Mouse (Mus musculus) limb, embryonic 10.5 days (tissue): ENCODE data around the gene Tmem106c. TPM values are rescaled to one million over a fixed set of nuclear protein-coding genes. Genes with fewer than 3 reads are reported as not detected.
A peak's percentile ranks its signal among the peaks of the same experiment; 100 is the strongest.

Source experiments
- DNase-seq: peaks from one replicate; pipeline ENCODE4 v3.0.0-alpha.2; 2017; ENCODE audit warnings: low spot score
- H3K27ac ChIP-seq: fragments of 300-500 bp; sonication (generic); 2 replicates; pipeline ENCODE4 v1.5.1; 2016; ENCODE audit warnings: mild to moderate bottlenecking
- H3K27me3 ChIP-seq: fragments of 300-500 bp; sonication (generic); 2 replicates; pipeline ENCODE4 v1.6.1; 2016; ENCODE audit warnings: low read depth, mild to moderate bottlenecking; ENCODE audit not compliant: poor library complexity, severe bottlenecking
- H3K36me3 ChIP-seq: fragments of 300-500 bp; sonication (generic); 2 replicates; pipeline ENCODE4 v1.6.1; 2016; ENCODE audit warnings: mild to moderate bottlenecking, moderate library complexity
- H3K4me1 ChIP-seq: fragments of 300-500 bp; sonication (generic); 2 replicates; pipeline ENCODE4 v1.6.1; 2016
- H3K4me3 ChIP-seq: fragments of 300-500 bp; sonication (generic); 2 replicates; pipeline ENCODE4 v1.5.1; 2016; ENCODE audit warnings: mild to moderate bottlenecking, moderate library complexity
- H3K9me3 ChIP-seq: fragments of 300-500 bp; sonication (generic); replicated peaks from 2 replicates; pipeline ENCODE4 v1.6.1; 2016; ENCODE audit warnings: mild to moderate bottlenecking
- WGBS: fragments of 180-500 bp; shearing (Covaris S2); methylation state at CpG from one replicate; pipeline ENCODE4 v1.1.7; 2016; 5-methylcytosine and 5-hydroxymethylcytosine counted together
- polyA plus RNA-seq: library from polyadenylated mRNA; unstranded; fragments of >200 nt; fragmentation: Nextera tagmentation; extraction: Ambion mirVana; gene quantifications from 2 replicates; pipeline ENCODE4 v1.2.1, GENCODE M21; 2016

Gene Tmem106c
- polyA plus RNA-seq, 1 experiment from 2014 or later = 34.9 TPM

GRCm38 (mm10) chr15:98005181-98005580 is 41.2 kb downstream of the Tmem106c start:
- peaks cover 81% of the 10 kb centered on the region for H3K27me3 ChIP-seq
- H3K4me3 ChIP-seq = peak overlapping the region; percentile 70
- H3K9me3 ChIP-seq = no peaks in the 10 kb centered on the region
- no peak for DNase-seq
- peak overlapping the region; percentile 88 for H3K27ac ChIP-seq
- WGBS = 7% methylated on average over 11 of the region's 11 CpGs
- peaks cover 3% of the 10 kb centered on the region; the same call in 1 of the 2 replicates for H3K36me3 ChIP-seq
- peaks cover 59% of the 10 kb centered on the region for H3K4me1 ChIP-seq

- WGBS = 70% methylated on average over 6 of the region's 6 CpGs
- H3K4me1 ChIP-seq = peaks cover 9% of the 10 kb centered on the region
- no peak overlapping the region for H3K4me3 ChIP-seq
- no peak overlapping the region for H3K27ac ChIP-seq
- H3K27me3 ChIP-seq = peaks cover 28% of the 10 kb centered on the region; the same call in 1 of the 2 replicates
- H3K9me3 ChIP-seq = no peaks in the 10 kb centered on the region
- H3K36me3 ChIP-seq = no peaks in the 10 kb centered on the region
- no peak for DNase-seq
Observed at GRCm38 (mm10) chr15:98012810-98013209, 48.8 kb downstream of the Tmem106c start.

- H3K27me3 ChIP-seq = no peaks in the 10 kb centered on the region
- H3K4me1 ChIP-seq = peaks cover 21% of the 10 kb centered on the region
- no peak for DNase-seq
- H3K27ac ChIP-seq = no peak overlapping the region
- no peaks in the 10 kb centered on the region for H3K9me3 ChIP-seq
- H3K36me3 ChIP-seq = no peaks in the 10 kb centered on the region
- no peak overlapping the region for H3K4me3 ChIP-seq
- WGBS = 77% methylated on average over 4 of the region's 4 CpGs
Observed at GRCm38 (mm10) chr15:98017925-98018324, 53.9 kb downstream of the Tmem106c start.

- Histone ChIP-seq H3K36me3 (no peaks in the 10 kb centered on the region), H3K4me3 (no peak overlapping the region), H3K4me1 (peaks cover 25% of the 10 kb centered on the region), H3K27ac (no peak overlapping the region), H3K27me3 (no peaks in the 10 kb centered on the region), H3K9me3 (no peaks in the 10 kb centered on the region)
- 75% methylated on average over 3 of the region's 3 CpGs for WGBS
- DNase-seq = no peak
Observed at GRCm38 (mm10) chr15:98019047-98019446, 55.0 kb downstream of the Tmem106c start.

Other genes starting within 250 kb of the Tmem106c start
- gene Endou, start 232.9 kb upstream of the Tmem106c start, polyA plus RNA-seq = 0.16 and 0.26 TPM in 2 replicates
- gene Rapgef3, start 196.2 kb upstream of the Tmem106c start, polyA plus RNA-seq = 6.4 and 6.7 TPM in 2 replicates
- gene Slc48a1, start 185.7 kb upstream of the Tmem106c start, polyA plus RNA-seq = 17.0 and 23.5 TPM in 2 replicates
- 28.5 and 32.1 TPM in 2 replicates for gene Hdac7, start 119.7 kb upstream of the Tmem106c start, polyA plus RNA-seq
- gene Vdr, start 53.6 kb upstream of the Tmem106c start, polyA plus RNA-seq = 0.15 and 0.23 TPM in 2 replicates
- 72.8 and 186 TPM in 2 replicates for gene Col2a1, start 40.5 kb downstream of the Tmem106c start, polyA plus RNA-seq
- gene Pfkm, start 128.4 kb downstream of the Tmem106c start, polyA plus RNA-seq = 36.3 and 42.9 TPM in 2 replicates
- 46.8 and 51.6 TPM in 2 replicates for gene Senp1, start 129.5 kb downstream of the Tmem106c start, polyA plus RNA-seq
- gene Asb8, start 201.4 kb downstream of the Tmem106c start, polyA plus RNA-seq = 36.1 and 40.4 TPM in 2 replicates
- 0.11 and 0.33 TPM in 2 replicates for gene Ccdc184, start 203.0 kb downstream of the Tmem106c start, polyA plus RNA-seq
- not detected in 2 replicates for gene Olfr288, start 231.3 kb downstream of the Tmem106c start, polyA plus RNA-seq